Mouse (Mus musculus) left cerebral cortex, adult 2 months (tissue): ENCODE measurements around the gene Frmd4b. TPM values are rescaled to one million over a fixed set of nuclear protein-coding genes. Genes with fewer than 3 reads are reported as not detected.

ENCODE experiments used
- DNase-seq, 2 experiments: peaks; one replicate each; pipeline ENCODE4 v3.0.0; 2021 to 2022; ENCODE audit warnings: low spot score in 2 of 2, mixed read lengths in 1 of 2; ENCODE audit errors: extremely low spot score in 1 of 2
- H3K27ac ChIP-seq: fragments of 200-600 bp; 2 replicates; pipeline ENCODE4 v1.8.1; 2022
- H3K4me3 ChIP-seq: fragments of 200-600 bp; 2 replicates; pipeline ENCODE4 v1.8.1; 2022
- CTCF ChIP-seq: fragments of 200-600 bp; IDR thresholded peaks from 2 replicates; pipeline ENCODE4 v1.8.1; 2022; ENCODE audit warnings: antibody characterized with exemption, mild to moderate bottlenecking, moderate library complexity
- intact Hi-C: fragments of 180-260 bp; cut with DNase I; formaldehyde crosslinking; loops from one replicate; pipeline ENCODE4 v1.15.1; 2025
- total RNA-seq, 2 experiments: library from RNA; stranded (reverse); gene quantifications; 2 replicates each; pipeline ENCODE4 v1.2.3; 2021

The Frmd4b gene
- total RNA-seq, 2 experiments from 2014 or later: 14.2 to 15.6 TPM

- no peak for DNase-seq
- Histone ChIP-seq H3K27ac (no peak overlapping the region), H3K4me3 (no peak overlapping the region)
- intact Hi-C loops: no loop called here
- TF ChIP-seq CTCF: no peak
Observed at GRCm38 (mm10) chr6:97510771-97511170, 106.6 kb downstream of the Frmd4b start.

GRCm38 (mm10) chr6:97509434-97509833, 107.9 kb downstream of the Frmd4b start:
- TF ChIP-seq CTCF: no peak
- DNase-seq: no peak
- intact Hi-C loops: loop anchor here (5.0 kb wide), 1 partner anchor 232 kb away; no protein-coding TSS in a partner anchor
- Histone ChIP-seq H3K4me3 (no peak overlapping the region), H3K27ac (no peak overlapping the region)

GRCm38 (mm10) chr6:97508480-97508879, 108.9 kb downstream of the Frmd4b start:
- Histone ChIP-seq H3K4me3 (no peak overlapping the region), H3K27ac (no peak overlapping the region)
- intact Hi-C loops: loop anchor here (5.0 kb wide), 1 partner anchor 231 kb away; no protein-coding TSS in a partner anchor
- no peak for DNase-seq
- no peak for TF ChIP-seq CTCF

- intact Hi-C loops: loop anchor here (5.0 kb wide), 1 partner anchor 231 kb away; no protein-coding TSS in a partner anchor
- TF ChIP-seq CTCF: no peak
- DNase-seq: no peak
Observed at GRCm38 (mm10) chr6:97507893-97508292, 109.4 kb downstream of the Frmd4b start.

GRCm38 (mm10) chr6:97506141-97506650, 111.1 kb downstream of the Frmd4b start:
- no peak overlapping the region for H3K27ac ChIP-seq
- intact Hi-C loops: loop anchor here (5.0 kb wide), 1 partner anchor 229 kb away; no protein-coding TSS in a partner anchor
- no peak overlapping the region for H3K4me3 ChIP-seq
- DNase-seq: peak; percentile 57 to 58
- TF ChIP-seq CTCF: no peak

More at GRCm38 (mm10) chr6:97507893-97508292, 109.4 kb downstream of the Frmd4b start:
- Histone ChIP-seq H3K27ac (no peak overlapping the region), H3K4me3 (no peak overlapping the region)

- intact Hi-C loops: loop anchor here (5.0 kb wide), 1 partner anchor 227 kb away; no protein-coding TSS in a partner anchor
- Histone ChIP-seq H3K27ac (no peak overlapping the region), H3K4me3 (no peak overlapping the region)
- no peak for DNase-seq
- no peak for TF ChIP-seq CTCF
Observed at GRCm38 (mm10) chr6:97504673-97505072, 112.7 kb downstream of the Frmd4b start.

GRCm38 (mm10) chr6:97501000-97501399, 116.3 kb downstream of the Frmd4b start:
- no peak overlapping the region for H3K4me3 ChIP-seq
- peak; percentile 30 for TF ChIP-seq CTCF
- no peak overlapping the region for H3K27ac ChIP-seq
- DNase-seq: no peak
- intact Hi-C loops: no loop called here

- intact Hi-C loops: no loop called here
- no peak overlapping the region for H3K27ac ChIP-seq
- H3K4me3 ChIP-seq: no peak overlapping the region
- DNase-seq: no peak
- TF ChIP-seq CTCF: no peak
Observed at GRCm38 (mm10) chr6:97500246-97500645, 117.1 kb downstream of the Frmd4b start.

GRCm38 (mm10) chr6:97496002-97496401, 121.3 kb downstream of the Frmd4b start:
- Histone ChIP-seq H3K4me3 (no peak overlapping the region), H3K27ac (no peak overlapping the region)
- TF ChIP-seq CTCF: no peak
- DNase-seq: no peak
- intact Hi-C loops: loop anchor here (5.0 kb wide), 1 partner anchor 74 kb away; no protein-coding TSS in a partner anchor

- no peak for DNase-seq
- Histone ChIP-seq H3K4me3 (no peak overlapping the region), H3K27ac (no peak overlapping the region)
- intact Hi-C loops: no loop called here
- TF ChIP-seq CTCF: peak; percentile 27
Observed at GRCm38 (mm10) chr6:97491065-97491464, 126.3 kb downstream of the Frmd4b start.

GRCm38 (mm10) chr6:97488821-97489220, 128.5 kb downstream of the Frmd4b start:
- intact Hi-C loops: no loop called here
- Histone ChIP-seq H3K27ac (no peak overlapping the region), H3K4me3 (0 out of 2 replicates have a peak overlapping the region, but pooled peaks have one; percentile 15)
- no peak for TF ChIP-seq CTCF
- no peak for DNase-seq

GRCm38 (mm10) chr6:97488280-97488679, 129.1 kb downstream of the Frmd4b start:
- Histone ChIP-seq H3K27ac (peak overlapping the region; percentile 28), H3K4me3 (0 out of 2 replicates have a peak overlapping the region, but pooled peaks have one; percentile 15)
- intact Hi-C loops: no loop called here
- no peak for TF ChIP-seq CTCF
- no peak for DNase-seq
